Mouse (Mus musculus): ENCODE data around the gene Slc37a1. TPM values are rescaled to one million over a fixed set of nuclear protein-coding genes. Genes with fewer than 3 reads are reported as not detected.
"Not testable (repeated sequence)": the region's sequence is repeated elsewhere in the genome, so short reads cannot be mapped to it uniquely, and the experiment has no call there.

The Slc37a1 gene
- polyA plus RNA-seq, 1 experiment from 2014 or later, result 4.6 TPM

DNA sequence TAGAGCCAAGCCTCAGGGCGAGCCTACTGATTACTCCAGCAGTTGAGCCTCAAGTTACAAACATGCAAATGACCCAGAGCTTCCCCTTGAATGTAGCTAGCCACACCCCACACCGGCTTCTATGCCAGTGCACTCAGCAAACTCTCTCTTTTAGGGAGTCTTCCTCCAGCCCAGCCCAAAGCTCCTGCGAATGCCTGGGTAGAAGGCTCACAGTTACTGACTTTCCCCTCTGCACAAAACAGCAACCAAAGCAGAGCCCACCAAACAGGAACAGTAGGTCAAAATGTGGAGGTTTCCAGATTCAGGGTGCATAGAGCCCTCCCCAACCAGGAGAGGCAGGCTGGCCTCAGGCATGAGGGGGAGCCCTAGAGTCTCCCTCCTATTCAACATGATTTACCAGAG, 21.4 kb upstream of the Slc37a1 start:
- no peak overlapping the region for H3K4me3 ChIP-seq (ENCODE audit: low read depth, low read length)
- no peaks in the 10 kb centered on the region for H3K9me3 ChIP-seq (replicated peaks; ENCODE audit: control insufficient read depth, low read length)
- no peak overlapping the region for H3K27ac ChIP-seq (ENCODE audit: low read depth, low read length)
- H3K9ac ChIP-seq (ENCODE audit: low read depth, low read length), result no peak overlapping the region
- 17% methylated on average over 3 of the region's 3 CpGs for WGBS (ENCODE audit: insufficient replicate concordance)
- H3K4me2 ChIP-seq, result no peak overlapping the region
- H3K27me3 ChIP-seq (ENCODE audit: control insufficient read depth, insufficient read depth, low read length), result no peaks in the 10 kb centered on the region
- ATAC-seq (replicated peaks; ENCODE audit: insufficient number of reproducible peaks, low FRiP score, low TSS enrichment), result no peak
- no peaks in the 10 kb centered on the region for H3K36me3 ChIP-seq (ENCODE audit: control insufficient read depth, insufficient read depth, low read length)
- no peaks in the 10 kb centered on the region for H3K4me1 ChIP-seq (ENCODE audit: control insufficient read depth, insufficient read depth, low read length)

DNA sequence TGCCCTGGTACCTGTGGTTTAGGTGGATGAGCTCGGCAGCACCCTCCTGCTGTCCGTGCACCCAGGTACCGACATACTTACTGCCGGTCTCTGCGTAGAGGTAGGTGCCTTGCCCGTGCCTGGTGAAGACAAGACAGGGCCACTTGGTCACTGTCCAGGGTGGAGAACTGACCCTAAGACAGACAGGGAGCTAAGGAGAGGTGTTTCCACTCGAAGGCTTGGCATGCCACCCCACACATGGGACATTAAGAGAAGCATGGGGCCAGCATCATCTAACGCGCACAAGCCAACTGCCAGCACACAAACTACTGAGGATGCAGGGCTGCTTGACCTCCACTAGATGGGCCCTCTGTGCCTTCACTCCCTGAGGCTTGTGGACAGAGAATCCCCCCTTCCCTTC, 20.8 kb upstream of the Slc37a1 start:
- Histone ChIP-seq H3K4me1 (ENCODE audit: control insufficient read depth, insufficient read depth, low read length) (no peaks in the 10 kb centered on the region), H3K9me3 (replicated peaks; ENCODE audit: control insufficient read depth, low read length) (no peaks in the 10 kb centered on the region), H3K27ac (ENCODE audit: low read depth, low read length) (no peak overlapping the region), H3K4me3 (ENCODE audit: low read depth, low read length) (no peak overlapping the region), H3K4me2 (no peak overlapping the region), H3K36me3 (ENCODE audit: control insufficient read depth, insufficient read depth, low read length) (no peaks in the 10 kb centered on the region), H3K9ac (ENCODE audit: low read depth, low read length) (no peak overlapping the region), H3K27me3 (ENCODE audit: control insufficient read depth, insufficient read depth, low read length) (no peaks in the 10 kb centered on the region)
- WGBS (ENCODE audit: insufficient replicate concordance), result 84% methylated on average over 9 of the region's 9 CpGs
- ATAC-seq (replicated peaks; ENCODE audit: insufficient number of reproducible peaks, low FRiP score, low TSS enrichment), result no peak

DNA sequence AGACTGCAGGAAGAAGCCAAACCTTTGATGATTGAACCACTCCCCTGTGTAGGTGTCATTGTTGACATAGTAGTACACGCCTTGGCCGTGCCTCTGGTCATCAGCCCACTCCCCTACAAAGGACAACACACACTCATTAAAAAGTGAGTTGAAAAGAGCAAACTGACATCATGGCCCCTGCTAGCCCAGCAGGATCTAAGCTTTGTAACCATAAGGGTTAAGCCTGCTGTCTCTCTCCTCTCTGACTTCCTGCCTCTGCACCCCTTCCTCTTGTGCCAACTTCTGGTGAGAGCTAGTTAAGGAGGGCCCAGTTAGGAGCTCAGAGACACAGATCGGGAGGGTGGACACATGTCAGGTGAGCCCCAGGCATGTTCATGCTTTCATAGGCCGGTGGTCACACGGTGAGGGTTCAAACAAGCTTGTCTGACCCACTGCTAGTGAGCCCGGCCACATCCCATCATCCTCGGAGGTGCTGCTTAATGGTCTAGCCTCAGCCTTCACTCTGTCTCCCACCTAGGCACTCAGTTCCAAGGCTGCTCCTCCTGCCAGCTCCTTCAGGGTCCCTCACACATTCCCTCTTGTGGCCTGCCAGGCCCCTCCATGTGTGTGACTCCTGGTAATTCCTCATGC, 20.2 kb upstream of the Slc37a1 start:
- no peak for ATAC-seq (replicated peaks; ENCODE audit: insufficient number of reproducible peaks, low FRiP score, low TSS enrichment)
- Histone ChIP-seq H3K27ac (ENCODE audit: low read depth, low read length) (no peak overlapping the region), H3K4me1 (ENCODE audit: control insufficient read depth, insufficient read depth, low read length) (no peaks in the 10 kb centered on the region), H3K36me3 (ENCODE audit: control insufficient read depth, insufficient read depth, low read length) (no peaks in the 10 kb centered on the region), H3K4me3 (ENCODE audit: low read depth, low read length) (no peak overlapping the region), H3K27me3 (ENCODE audit: control insufficient read depth, insufficient read depth, low read length) (no peaks in the 10 kb centered on the region), H3K4me2 (no peak overlapping the region), H3K9me3 (replicated peaks; ENCODE audit: control insufficient read depth, low read length) (no peaks in the 10 kb centered on the region), H3K9ac (ENCODE audit: low read depth, low read length) (no peak overlapping the region)
- 79% methylated on average over 7 of the region's 7 CpGs for WGBS (ENCODE audit: insufficient replicate concordance)

DNA sequence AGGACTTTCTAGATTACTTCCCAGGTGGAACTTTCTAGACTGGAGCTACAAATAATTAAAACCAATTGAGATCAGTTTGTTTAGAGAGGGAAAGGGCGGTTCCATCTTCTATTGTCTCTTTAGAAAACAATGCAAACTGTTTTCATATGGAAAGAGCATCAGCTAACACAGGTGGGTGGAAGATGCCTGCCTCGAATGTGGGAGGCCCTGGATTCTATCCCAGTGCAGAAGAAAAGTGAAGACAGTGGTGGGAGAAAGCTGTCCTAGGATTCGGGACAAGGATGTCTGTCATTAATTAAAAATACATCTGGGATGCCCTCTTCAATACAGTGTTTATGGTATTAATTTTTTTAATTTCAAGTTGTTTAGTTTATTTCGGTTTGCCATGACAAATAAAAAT, 19.5 kb upstream of the Slc37a1 start:
- H3K27ac ChIP-seq (ENCODE audit: low read depth, low read length), result no peak overlapping the region
- no peaks in the 10 kb centered on the region for H3K9me3 ChIP-seq (replicated peaks; ENCODE audit: control insufficient read depth, low read length)
- no peaks in the 10 kb centered on the region for H3K36me3 ChIP-seq (ENCODE audit: control insufficient read depth, insufficient read depth, low read length)
- H3K4me2 ChIP-seq, result no peak overlapping the region
- no peaks in the 10 kb centered on the region for H3K27me3 ChIP-seq (ENCODE audit: control insufficient read depth, insufficient read depth, low read length)
- no peaks in the 10 kb centered on the region for H3K4me1 ChIP-seq (ENCODE audit: control insufficient read depth, insufficient read depth, low read length)
- ATAC-seq (replicated peaks; ENCODE audit: insufficient number of reproducible peaks, low FRiP score, low TSS enrichment), result no peak
- 69% methylated on average over 4 of the region's 4 CpGs for WGBS (ENCODE audit: insufficient replicate concordance)
- no peak overlapping the region for H3K4me3 ChIP-seq (ENCODE audit: low read depth, low read length)
- no peak overlapping the region for H3K9ac ChIP-seq (ENCODE audit: low read depth, low read length)

DNA sequence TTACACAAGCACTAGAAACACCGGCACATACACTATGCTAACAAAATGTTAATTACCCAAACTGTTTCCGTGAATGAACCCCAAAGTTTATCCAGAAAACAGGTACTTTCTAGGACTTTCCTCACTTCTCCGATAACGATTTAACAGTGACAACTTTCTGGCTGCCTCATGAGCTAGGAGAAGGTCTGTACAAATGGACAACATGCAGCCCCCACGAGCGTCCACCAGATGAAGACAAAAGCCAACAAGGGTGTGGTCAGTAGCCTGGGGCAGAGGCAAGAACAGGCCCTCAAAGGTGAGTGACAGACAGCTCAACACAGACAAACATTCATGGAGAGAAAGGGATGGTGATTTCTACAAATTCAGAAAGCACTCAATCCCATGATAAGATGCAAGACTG, 19.0 kb upstream of the Slc37a1 start:
- Histone ChIP-seq H3K36me3 (ENCODE audit: control insufficient read depth, insufficient read depth, low read length) (no peaks in the 10 kb centered on the region), H3K4me3 (ENCODE audit: low read depth, low read length) (no peak overlapping the region), H3K27ac (ENCODE audit: low read depth, low read length) (no peak overlapping the region), H3K4me2 (no peak overlapping the region), H3K9me3 (replicated peaks; ENCODE audit: control insufficient read depth, low read length) (no peaks in the 10 kb centered on the region), H3K4me1 (ENCODE audit: control insufficient read depth, insufficient read depth, low read length) (no peaks in the 10 kb centered on the region), H3K27me3 (ENCODE audit: control insufficient read depth, insufficient read depth, low read length) (no peaks in the 10 kb centered on the region), H3K9ac (ENCODE audit: low read depth, low read length) (no peak overlapping the region)
- 77% methylated on average over 6 of the region's 6 CpGs for WGBS (ENCODE audit: insufficient replicate concordance)
- ATAC-seq (replicated peaks; ENCODE audit: insufficient number of reproducible peaks, low FRiP score, low TSS enrichment), result no peak

DNA sequence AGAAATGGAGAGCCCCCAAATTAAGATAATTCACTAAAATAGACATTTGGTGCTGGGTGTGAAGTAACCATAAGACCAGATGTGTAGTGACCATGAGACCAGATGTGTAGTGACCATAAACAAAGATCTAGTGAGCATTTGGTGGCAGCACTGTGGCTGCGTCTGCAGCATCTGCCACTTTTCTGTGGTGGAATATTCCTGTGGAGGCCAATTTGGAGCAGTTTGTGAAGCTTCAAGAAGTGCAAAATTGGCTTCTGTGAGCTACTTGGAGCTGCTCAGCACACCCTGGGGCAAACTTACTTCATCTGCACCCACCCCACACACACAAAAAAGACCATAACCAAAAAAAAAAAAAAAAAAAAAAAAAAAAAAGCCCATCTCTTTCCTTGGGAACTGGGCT, 18.6 kb upstream of the Slc37a1 start:
- Histone ChIP-seq H3K27me3 (ENCODE audit: control insufficient read depth, insufficient read depth, low read length) (no peaks in the 10 kb centered on the region), H3K4me3 (ENCODE audit: low read depth, low read length) (no peak overlapping the region), H3K4me1 (ENCODE audit: control insufficient read depth, insufficient read depth, low read length) (no peaks in the 10 kb centered on the region), H3K36me3 (ENCODE audit: control insufficient read depth, insufficient read depth, low read length) (no peaks in the 10 kb centered on the region), H3K27ac (ENCODE audit: low read depth, low read length) (no peak overlapping the region), H3K9me3 (replicated peaks; ENCODE audit: control insufficient read depth, low read length) (no peaks in the 10 kb centered on the region), H3K4me2 (no peak overlapping the region), H3K9ac (ENCODE audit: low read depth, low read length) (no peak overlapping the region)
- no peak for ATAC-seq (replicated peaks; ENCODE audit: insufficient number of reproducible peaks, low FRiP score, low TSS enrichment)
- 70% methylated on average over 1 of the region's 1 CpGs for WGBS (ENCODE audit: insufficient replicate concordance)

DNA sequence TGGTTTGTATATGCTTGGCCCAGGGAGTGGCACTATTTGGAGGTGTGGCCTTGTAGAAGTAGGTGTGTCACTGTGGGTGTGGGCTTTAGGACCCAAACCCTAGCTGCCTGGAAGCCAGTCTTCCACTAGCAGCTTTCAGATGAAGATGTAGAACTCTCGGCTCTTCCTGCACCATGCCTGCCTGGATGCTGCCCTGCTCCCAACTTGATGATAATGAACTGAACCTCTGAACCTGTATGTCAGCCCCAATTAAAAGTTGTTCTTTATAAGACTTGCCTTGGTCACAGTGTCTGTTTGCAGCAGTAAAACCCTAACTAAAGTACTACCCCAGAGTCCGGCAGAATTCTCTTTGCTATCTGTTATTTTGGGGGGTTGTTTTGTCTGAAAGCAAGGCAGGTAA, 16.8 kb upstream of the Slc37a1 start:
- WGBS (ENCODE audit: insufficient replicate concordance), result 77% methylated on average over 2 of the region's 2 CpGs
- no peak overlapping the region for H3K4me2 ChIP-seq
- H3K9me3 ChIP-seq (replicated peaks; ENCODE audit: control insufficient read depth, low read length), result no peaks in the 10 kb centered on the region
- no peaks in the 10 kb centered on the region for H3K36me3 ChIP-seq (ENCODE audit: control insufficient read depth, insufficient read depth, low read length)
- H3K4me1 ChIP-seq (ENCODE audit: control insufficient read depth, insufficient read depth, low read length), result no peaks in the 10 kb centered on the region
- no peaks in the 10 kb centered on the region for H3K27me3 ChIP-seq (ENCODE audit: control insufficient read depth, insufficient read depth, low read length)
- no peak overlapping the region for H3K27ac ChIP-seq (ENCODE audit: low read depth, low read length)
- ATAC-seq (replicated peaks; ENCODE audit: insufficient number of reproducible peaks, low FRiP score, low TSS enrichment), result no peak
- H3K4me3 ChIP-seq (ENCODE audit: low read depth, low read length), result no peak overlapping the region
- H3K9ac ChIP-seq (ENCODE audit: low read depth, low read length), result no peak overlapping the region

DNA sequence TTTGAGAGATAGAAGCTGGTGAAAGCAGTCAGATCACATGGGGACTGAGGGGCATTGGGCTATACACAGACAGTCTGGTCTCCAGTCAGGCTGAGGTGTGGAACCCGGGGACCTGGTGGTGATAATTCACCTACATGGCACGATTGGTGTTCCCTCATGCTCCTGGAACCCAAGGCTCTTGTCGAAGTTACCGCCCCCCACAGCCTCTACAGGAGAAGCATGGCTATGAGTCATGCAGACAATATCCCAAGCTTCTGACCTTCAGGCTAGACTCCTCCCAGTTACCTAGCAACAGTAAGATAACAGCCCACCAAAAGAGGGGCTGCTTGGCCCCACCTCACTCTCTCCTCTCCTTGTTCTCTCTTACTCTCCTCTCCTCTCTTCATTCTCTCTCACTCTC, 16.3 kb upstream of the Slc37a1 start:
- no peak overlapping the region for H3K9ac ChIP-seq (ENCODE audit: low read depth, low read length)
- H3K27me3 ChIP-seq (ENCODE audit: control insufficient read depth, insufficient read depth, low read length), result no peaks in the 10 kb centered on the region
- no peaks in the 10 kb centered on the region for H3K36me3 ChIP-seq (ENCODE audit: control insufficient read depth, insufficient read depth, low read length)
- no peak overlapping the region for H3K4me2 ChIP-seq
- no peak overlapping the region for H3K27ac ChIP-seq (ENCODE audit: low read depth, low read length)
- WGBS (ENCODE audit: insufficient replicate concordance), result 52% methylated on average over 4 of the region's 4 CpGs
- no peak overlapping the region for H3K4me3 ChIP-seq (ENCODE audit: low read depth, low read length)
- H3K4me1 ChIP-seq (ENCODE audit: control insufficient read depth, insufficient read depth, low read length), result no peaks in the 10 kb centered on the region
- no peak for ATAC-seq (replicated peaks; ENCODE audit: insufficient number of reproducible peaks, low FRiP score, low TSS enrichment)
- H3K9me3 ChIP-seq (replicated peaks; ENCODE audit: control insufficient read depth, low read length), result no peaks in the 10 kb centered on the region

DNA sequence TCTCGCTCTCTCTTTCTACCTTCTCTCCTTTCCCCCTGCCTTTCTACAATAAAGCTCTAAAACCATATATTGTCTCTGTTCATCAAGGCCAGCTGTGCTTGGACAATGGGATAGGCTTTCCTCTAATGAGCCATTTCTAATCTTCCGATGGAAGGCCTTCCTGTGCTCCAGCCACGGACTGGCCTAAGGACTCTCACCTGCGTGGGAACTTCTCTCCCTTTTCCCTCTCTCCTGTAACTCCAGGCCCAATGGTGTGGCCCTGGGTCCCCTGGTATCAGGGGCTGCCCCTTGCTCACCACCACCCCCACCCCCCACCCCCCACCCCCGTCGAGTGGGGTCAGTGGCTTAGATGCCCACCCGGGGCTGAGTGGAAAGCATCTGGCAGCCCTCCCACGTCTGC, 15.9 kb upstream of the Slc37a1 start:
- H3K4me2 ChIP-seq; H3K9ac ChIP-seq (ENCODE audit: low read depth, low read length); H3K27ac ChIP-seq (ENCODE audit: low read depth, low read length); H3K36me3 ChIP-seq (ENCODE audit: control insufficient read depth, insufficient read depth, low read length); H3K27me3 ChIP-seq (ENCODE audit: control insufficient read depth, insufficient read depth, low read length); H3K4me3 ChIP-seq (ENCODE audit: low read depth, low read length); H3K4me1 ChIP-seq (ENCODE audit: control insufficient read depth, insufficient read depth, low read length); ATAC-seq (replicated peaks; ENCODE audit: insufficient number of reproducible peaks, low FRiP score, low TSS enrichment); H3K9me3 ChIP-seq (replicated peaks; ENCODE audit: control insufficient read depth, low read length): not testable (repeated sequence)
- 70% methylated on average over 8 of the region's 8 CpGs for whole genome bisulfite sequencing (ENCODE audit: insufficient replicate concordance)

All from heart, embryonic 11.5 days (tissue).